Mouse (Mus musculus) embryonic facial prominence, embryonic 15.5 days (tissue): Measurements from ENCODE around the gene B4galt1. TPM values are rescaled to one million over a fixed set of nuclear protein-coding genes. Genes with fewer than 3 reads are reported as not detected.

Experiments
- ATAC-seq: fragments of 200-750 bp; cut with Nextera tagmentation; 2 replicates; pipeline ENCODE4 v1.8.0; 2017; ENCODE audit warnings: low read depth, moderate TSS enrichment; ENCODE audit not compliant: insufficient number of reproducible peaks, low FRiP score, low TSS enrichment
- H3K27ac ChIP-seq: fragments of 300-500 bp; sonication (generic); replicated peaks from 2 replicates; pipeline ENCODE4 v1.5.1; 2015; ENCODE audit warnings: mild to moderate bottlenecking, inconsistent platforms
- H3K27me3 ChIP-seq: fragments of 300-500 bp; sonication (generic); 2 replicates; pipeline ENCODE4 v1.6.1; 2015; ENCODE audit warnings: inconsistent platforms
- H3K36me3 ChIP-seq: fragments of 300-500 bp; sonication (generic); 2 replicates; pipeline ENCODE4 v1.6.1; 2015; ENCODE audit warnings: mild to moderate bottlenecking, inconsistent platforms
- H3K4me1 ChIP-seq: fragments of 300-500 bp; sonication (generic); 2 replicates; pipeline ENCODE4 v1.6.1; 2015; ENCODE audit warnings: inconsistent platforms
- H3K4me2 ChIP-seq: fragments of 300-500 bp; sonication (generic); replicated peaks from 2 replicates; pipeline ENCODE4 v1.6.1; 2015; ENCODE audit warnings: mild to moderate bottlenecking, inconsistent platforms
- H3K4me3 ChIP-seq: fragments of 300-500 bp; sonication (generic); replicated peaks from 2 replicates; pipeline ENCODE4 v1.5.1; 2015; ENCODE audit warnings: mild to moderate bottlenecking, inconsistent platforms
- H3K9ac ChIP-seq: fragments of 300-500 bp; sonication (generic); 2 replicates; pipeline ENCODE4 v1.6.1; 2015; ENCODE audit warnings: inconsistent platforms
- H3K9me3 ChIP-seq: fragments of 300-500 bp; sonication (generic); replicated peaks from 2 replicates; pipeline ENCODE4 v1.6.1; 2016; ENCODE audit warnings: inconsistent platforms
- WGBS: fragments of 180-500 bp; shearing (Covaris S2); methylation state at CpG from one replicate; pipeline ENCODE4 v1.1.7; 2015; 5-methylcytosine and 5-hydroxymethylcytosine counted together
- polyA plus RNA-seq: library from polyadenylated mRNA; unstranded; fragments of >200 nt; fragmentation: Nextera tagmentation; extraction: Ambion mirVana; gene quantifications from 2 replicates; pipeline ENCODE4 v1.2.1, GENCODE M21; 2015

The B4galt1 gene
- polyA plus RNA-seq, 1 experiment from 2014 or later = 59.7 TPM

DNA sequence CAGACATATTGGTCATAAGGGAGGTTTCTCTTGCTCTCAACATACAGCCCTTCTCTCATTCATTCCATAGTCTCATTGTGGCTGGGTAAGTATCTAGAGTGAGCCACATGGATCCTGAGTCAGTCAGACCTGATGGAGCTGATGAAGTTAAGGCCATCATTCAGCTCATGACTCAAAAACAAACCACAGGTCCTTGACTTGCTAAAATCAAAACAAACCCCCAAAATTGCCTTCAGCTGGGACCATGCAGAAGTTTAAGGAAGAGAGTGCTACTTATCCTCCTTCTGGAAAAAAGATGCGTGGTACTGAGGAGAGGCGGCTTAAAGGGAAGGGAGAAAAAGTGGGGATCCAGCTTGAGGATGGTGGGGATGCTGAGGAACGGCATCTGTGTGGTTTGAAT is 58.0 kb downstream of the B4galt1 start:
- no peaks in the 10 kb centered on the region for H3K4me1 ChIP-seq
- no peak overlapping the region for H3K4me2 ChIP-seq
- 90% methylated on average over 3 of the region's 3 CpGs for WGBS
- no peak overlapping the region for H3K4me3 ChIP-seq
- no peak overlapping the region for H3K27ac ChIP-seq
- no peak for ATAC-seq
- H3K36me3 ChIP-seq = no peaks in the 10 kb centered on the region
- no peaks in the 10 kb centered on the region for H3K9me3 ChIP-seq
- H3K27me3 ChIP-seq = no peaks in the 10 kb centered on the region
- no peak overlapping the region for H3K9ac ChIP-seq

DNA sequence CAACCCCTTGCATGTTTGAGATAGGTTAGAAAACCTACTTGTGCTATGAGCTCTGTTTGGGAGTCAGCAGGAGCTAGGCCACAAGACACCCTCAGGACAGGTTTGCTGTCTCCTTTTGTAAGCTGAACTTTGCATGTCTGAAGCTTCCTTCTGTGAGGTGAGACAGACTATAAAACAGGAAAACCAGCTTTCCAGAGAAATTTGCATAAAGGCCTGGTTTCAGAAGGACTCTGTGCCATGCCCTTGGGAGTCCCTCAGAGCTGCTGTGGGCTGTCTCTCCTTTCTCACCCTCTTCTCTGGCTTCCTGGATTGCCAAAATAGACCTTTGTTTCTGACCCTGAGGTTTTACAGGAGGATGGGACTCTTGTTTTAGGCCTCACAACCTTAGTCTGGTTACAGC is 59.5 kb downstream of the B4galt1 start:
- no peak for ATAC-seq
- no peaks in the 10 kb centered on the region for H3K4me1 ChIP-seq
- no peak overlapping the region for H3K4me3 ChIP-seq
- no peaks in the 10 kb centered on the region for H3K9me3 ChIP-seq
- H3K4me2 ChIP-seq = no peak overlapping the region
- no peaks in the 10 kb centered on the region for H3K27me3 ChIP-seq
- H3K27ac ChIP-seq = no peak overlapping the region
- H3K9ac ChIP-seq = no peak overlapping the region
- no peaks in the 10 kb centered on the region for H3K36me3 ChIP-seq

DNA sequence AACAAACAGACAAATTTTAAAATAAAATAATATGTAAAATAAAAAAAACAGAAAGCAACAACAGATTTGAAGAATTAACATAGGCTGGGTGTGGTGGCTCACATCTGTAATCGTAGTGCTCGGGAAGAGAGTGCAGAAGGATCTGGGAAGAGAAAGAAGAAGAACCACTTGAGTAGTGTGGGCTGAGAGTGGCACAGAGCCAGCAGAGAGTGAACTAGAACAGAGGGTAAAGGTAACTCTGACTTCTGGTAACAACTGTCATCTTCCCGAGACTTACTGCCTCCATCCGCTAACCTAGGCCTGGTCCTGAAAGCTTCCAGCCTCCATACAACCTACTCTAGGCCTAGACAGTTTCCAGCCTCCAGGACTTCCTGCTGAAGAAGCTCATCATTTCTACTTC is 62.6 kb downstream of the B4galt1 start:
- Histone ChIP-seq H3K9ac (no peak overlapping the region), H3K36me3 (no peaks in the 10 kb centered on the region), H3K27ac (no peak overlapping the region), H3K27me3 (no peaks in the 10 kb centered on the region), H3K9me3 (no peaks in the 10 kb centered on the region), H3K4me3 (no peak overlapping the region), H3K4me2 (no peak overlapping the region), H3K4me1 (no peaks in the 10 kb centered on the region)
- no peak for ATAC-seq
- 69% methylated on average over 4 of the region's 4 CpGs for WGBS

DNA sequence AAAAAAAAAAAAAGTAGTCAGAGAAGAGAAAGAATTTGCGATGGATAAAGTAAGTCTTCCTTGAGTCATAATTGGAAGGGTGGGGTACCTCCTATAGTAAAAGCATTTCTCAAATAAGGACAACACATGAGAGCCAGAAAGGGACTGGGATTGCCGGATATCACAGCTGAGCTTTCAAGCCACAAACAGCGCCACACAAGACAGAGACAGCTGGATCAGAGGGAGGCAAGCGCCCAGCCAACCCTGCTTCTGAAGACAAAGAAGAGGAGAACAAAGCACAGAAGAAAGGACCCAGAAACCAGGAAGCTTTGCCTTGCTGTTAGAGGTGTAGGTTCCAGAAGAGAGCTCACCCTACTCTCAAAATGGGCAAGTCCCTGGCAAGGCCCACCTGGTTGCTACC is 67.2 kb downstream of the B4galt1 start:
- H3K36me3 ChIP-seq = no peaks in the 10 kb centered on the region
- no peaks in the 10 kb centered on the region for H3K27me3 ChIP-seq
- ATAC-seq = no peak
- WGBS = 61% methylated on average over 4 of the region's 4 CpGs
- no peak overlapping the region for H3K9ac ChIP-seq
- no peak overlapping the region for H3K27ac ChIP-seq
- no peak overlapping the region for H3K4me3 ChIP-seq
- no peak overlapping the region for H3K4me2 ChIP-seq
- H3K4me1 ChIP-seq = peaks cover 7% of the 10 kb centered on the region
- H3K9me3 ChIP-seq = no peaks in the 10 kb centered on the region

DNA sequence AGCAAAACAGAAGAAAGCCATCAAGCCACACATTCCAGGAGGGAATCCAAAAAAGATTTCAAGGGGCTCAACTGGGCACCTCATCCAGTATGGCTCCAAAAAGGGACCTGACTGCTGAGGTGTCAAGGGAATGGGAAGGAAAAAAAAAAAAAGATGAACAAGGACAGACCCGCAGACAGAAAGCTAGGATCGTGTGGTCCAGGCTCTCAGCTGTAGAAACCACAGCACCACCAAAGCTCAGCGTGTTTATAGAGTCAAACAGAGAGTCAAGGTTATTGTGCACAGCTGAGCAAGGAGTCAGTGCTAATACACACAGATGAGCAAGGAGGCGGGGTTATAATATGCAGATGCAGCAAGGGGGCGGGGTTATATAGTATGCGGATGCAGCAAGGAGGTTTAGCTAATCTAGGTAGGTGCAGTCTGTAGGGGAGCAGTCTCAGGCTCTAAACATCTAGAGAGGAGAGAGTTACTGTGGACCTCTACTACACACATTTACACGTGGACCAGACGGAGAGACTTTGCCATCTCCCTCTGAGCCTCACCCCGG is 68.1 kb downstream of the B4galt1 start:
- no peak overlapping the region for H3K4me2 ChIP-seq
- no peaks in the 10 kb centered on the region for H3K27me3 ChIP-seq
- 71% methylated on average over 9 of the region's 9 CpGs for WGBS
- H3K4me1 ChIP-seq = peaks cover 14% of the 10 kb centered on the region
- no peaks in the 10 kb centered on the region for H3K9me3 ChIP-seq
- no peaks in the 10 kb centered on the region for H3K36me3 ChIP-seq
- H3K9ac ChIP-seq = no peak overlapping the region
- no peak overlapping the region for H3K27ac ChIP-seq
- H3K4me3 ChIP-seq = no peak overlapping the region
- no peak for ATAC-seq

DNA sequence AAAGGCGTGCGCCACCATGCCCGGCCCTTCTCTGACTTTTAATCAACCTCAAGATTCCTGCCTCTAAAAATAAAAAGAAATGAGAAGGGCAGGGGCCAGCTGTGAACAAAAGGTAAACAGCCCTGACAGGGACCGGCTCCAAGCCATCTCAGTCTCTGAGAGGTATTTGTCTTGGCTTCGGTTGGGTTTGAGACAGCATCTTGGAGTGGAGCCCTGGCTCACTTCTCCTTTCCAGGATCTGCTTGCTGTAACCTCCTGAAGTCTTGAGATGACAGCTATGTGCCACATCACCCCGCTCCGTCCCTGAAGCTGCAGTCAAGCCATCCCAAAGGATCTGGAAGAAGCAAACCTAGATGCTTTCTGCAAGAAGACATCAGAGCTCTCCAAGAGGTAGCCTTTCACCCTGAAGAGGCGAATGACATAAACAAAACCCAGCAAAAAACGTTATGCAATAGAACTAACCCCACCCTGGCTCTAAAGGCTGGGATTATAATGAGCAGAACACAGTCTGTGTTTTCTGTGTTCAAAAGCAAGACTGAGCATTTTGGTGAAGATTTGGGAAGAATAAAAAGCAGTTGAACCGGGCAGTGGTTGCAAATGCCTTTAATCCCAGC is 69.1 kb downstream of the B4galt1 start:
- no peak overlapping the region for H3K4me3 ChIP-seq
- H3K36me3 ChIP-seq = no peaks in the 10 kb centered on the region
- H3K9me3 ChIP-seq = no peaks in the 10 kb centered on the region
- H3K27me3 ChIP-seq = no peaks in the 10 kb centered on the region
- no peak overlapping the region for H3K4me2 ChIP-seq
- no peak overlapping the region for H3K27ac ChIP-seq
- peaks cover 14% of the 10 kb centered on the region for H3K4me1 ChIP-seq
- no peak for ATAC-seq
- 69% methylated on average over 10 of the region's 10 CpGs for WGBS
- H3K9ac ChIP-seq = no peak overlapping the region

DNA sequence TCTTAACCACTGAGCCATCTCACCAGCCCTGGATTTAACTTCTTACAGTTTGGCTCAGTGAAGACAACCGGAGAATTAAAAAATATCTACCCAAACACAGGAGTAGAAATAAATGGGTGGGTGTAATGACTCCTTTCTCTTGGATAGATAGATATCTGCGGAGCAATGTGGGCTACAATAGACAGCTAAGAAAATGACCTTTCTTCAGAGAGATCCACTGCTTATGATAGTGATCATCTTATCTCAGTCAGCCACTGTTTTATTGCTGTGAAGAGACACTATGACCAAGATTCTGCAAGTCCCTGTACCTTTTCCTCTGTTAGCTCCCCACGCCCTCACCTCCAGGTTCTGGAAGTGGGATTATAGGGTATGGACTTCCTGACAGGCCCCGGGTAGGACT is 70.8 kb downstream of the B4galt1 start:
- no peak for ATAC-seq
- 89% methylated on average over 4 of the region's 4 CpGs for WGBS
- Histone ChIP-seq H3K27me3 (no peaks in the 10 kb centered on the region), H3K9ac (no peak overlapping the region), H3K36me3 (no peaks in the 10 kb centered on the region), H3K9me3 (no peaks in the 10 kb centered on the region), H3K4me1 (peaks cover 18% of the 10 kb centered on the region), H3K27ac (no peak overlapping the region), H3K4me2 (no peak overlapping the region), H3K4me3 (no peak overlapping the region)

DNA sequence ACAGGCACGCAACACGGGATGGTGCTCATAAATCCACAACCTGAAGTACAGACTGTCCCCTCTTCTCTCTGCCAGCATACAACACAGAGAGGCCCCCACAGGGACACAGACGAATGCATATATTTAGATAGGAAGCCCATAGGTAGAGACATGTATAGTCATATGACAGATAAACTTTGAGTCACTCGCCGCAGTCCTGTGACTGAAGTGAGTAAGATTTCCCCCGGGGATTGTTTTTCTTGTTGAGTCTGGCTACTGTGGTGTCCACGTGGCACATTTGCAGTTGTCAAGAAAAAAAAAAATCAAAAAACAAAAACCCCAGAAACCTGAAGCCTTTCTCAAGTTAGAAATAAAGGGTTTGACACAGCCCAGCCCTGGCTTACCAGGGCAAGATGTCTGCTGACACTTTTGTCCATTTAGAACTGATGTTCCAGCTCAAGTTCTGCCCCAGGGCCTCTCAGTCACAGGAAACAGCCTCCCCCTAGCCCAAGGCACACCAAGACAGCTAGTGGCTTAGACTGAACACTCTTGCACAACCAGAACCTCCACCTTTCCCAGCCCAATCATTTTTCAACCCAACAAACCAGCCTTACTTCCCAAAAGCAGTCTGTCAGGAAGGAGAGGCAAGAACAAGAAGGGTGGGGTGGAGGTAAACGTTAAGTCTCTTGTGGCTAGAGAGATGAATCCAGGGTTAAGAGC is 71.9 kb downstream of the B4galt1 start:
- no peaks in the 10 kb centered on the region for H3K9me3 ChIP-seq
- ATAC-seq = no peak
- H3K27ac ChIP-seq = no peak overlapping the region
- H3K4me3 ChIP-seq = no peak overlapping the region
- no peaks in the 10 kb centered on the region for H3K27me3 ChIP-seq
- WGBS = 26% methylated on average over 8 of the region's 8 CpGs
- H3K4me2 ChIP-seq = no peak overlapping the region
- no peak overlapping the region for H3K9ac ChIP-seq
- H3K36me3 ChIP-seq = no peaks in the 10 kb centered on the region
- H3K4me1 ChIP-seq = peaks cover 18% of the 10 kb centered on the region

DNA sequence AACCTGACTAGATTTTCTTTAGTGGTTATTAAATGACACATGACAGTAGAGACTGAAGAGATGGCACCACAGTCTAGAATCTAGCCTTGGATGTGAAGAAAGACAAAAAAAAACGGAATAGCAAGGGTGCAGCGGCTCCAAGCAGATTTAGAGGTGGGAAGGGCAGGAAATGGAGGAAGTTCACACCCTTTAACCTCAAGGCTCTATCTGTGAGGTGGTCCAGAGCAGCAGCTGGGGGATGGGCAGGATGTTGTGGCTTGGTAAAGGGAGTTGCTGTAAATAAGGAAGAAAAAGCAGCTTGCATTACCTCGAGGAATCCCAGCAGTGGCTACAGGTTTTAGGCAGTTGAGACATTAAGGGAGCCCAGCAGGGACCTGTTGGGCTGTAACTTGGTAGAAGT is 72.7 kb downstream of the B4galt1 start:
- H3K9me3 ChIP-seq = no peaks in the 10 kb centered on the region
- H3K4me3 ChIP-seq = no peak overlapping the region
- H3K4me1 ChIP-seq = peaks cover 18% of the 10 kb centered on the region
- no peaks in the 10 kb centered on the region for H3K27me3 ChIP-seq
- no peak for ATAC-seq
- H3K9ac ChIP-seq = no peak overlapping the region
- no peak overlapping the region for H3K4me2 ChIP-seq
- no peaks in the 10 kb centered on the region for H3K36me3 ChIP-seq
- no peak overlapping the region for H3K27ac ChIP-seq
- 18% methylated on average over 3 of the region's 3 CpGs for WGBS

DNA sequence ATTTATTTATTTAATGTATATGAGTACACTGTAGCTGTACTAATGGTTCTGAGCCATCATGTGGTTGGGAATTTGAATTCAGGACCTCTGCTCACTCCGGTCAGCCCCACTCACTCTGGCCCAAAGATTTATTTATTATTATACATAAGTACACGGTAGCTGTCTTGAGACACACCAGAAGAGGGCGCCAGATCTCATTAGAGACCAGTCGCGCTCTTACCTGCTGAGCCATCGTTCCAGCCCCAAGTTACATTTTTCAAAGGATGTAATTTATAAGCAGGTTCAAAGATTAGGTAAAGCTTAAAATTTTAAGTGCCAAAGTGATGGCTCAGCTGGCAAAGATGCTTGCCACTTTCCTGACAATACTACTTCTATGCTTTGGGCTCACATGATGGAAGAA is 75.1 kb downstream of the B4galt1 start:
- ATAC-seq = no peak
- Histone ChIP-seq H3K4me1 (peaks cover 30% of the 10 kb centered on the region), H3K4me3 (no peak overlapping the region), H3K4me2 (no peak overlapping the region), H3K9ac (no peak overlapping the region), H3K9me3 (no peaks in the 10 kb centered on the region), H3K27me3 (no peaks in the 10 kb centered on the region), H3K36me3 (no peaks in the 10 kb centered on the region), H3K27ac (no peak overlapping the region)
- WGBS = 82% methylated on average over 6 of the region's 6 CpGs

DNA sequence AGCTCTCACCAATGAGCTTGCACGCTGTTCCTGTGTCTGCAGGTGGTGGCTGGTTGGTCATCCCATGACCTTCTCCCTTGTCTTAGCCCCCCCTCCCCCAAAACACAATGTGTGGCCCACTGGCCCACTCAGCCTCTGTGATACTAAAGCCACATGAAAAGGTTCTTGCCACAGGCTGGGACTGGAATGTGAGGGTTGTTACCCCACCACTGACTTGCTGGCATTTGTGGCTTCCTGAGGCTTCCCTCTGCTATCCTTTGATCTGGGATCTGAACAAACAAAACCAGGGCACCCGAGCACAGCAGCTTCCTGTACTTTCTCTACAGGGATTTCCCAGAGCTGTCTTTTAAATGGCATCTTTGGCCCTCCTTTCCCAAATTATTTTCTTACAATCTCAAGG is 76.7 kb downstream of the B4galt1 start:
- no peak overlapping the region for H3K9ac ChIP-seq
- WGBS = 21% methylated on average over 2 of the region's 2 CpGs
- no peak for ATAC-seq
- no peaks in the 10 kb centered on the region for H3K27me3 ChIP-seq
- H3K4me3 ChIP-seq = no peak overlapping the region
- peaks cover 34% of the 10 kb centered on the region for H3K4me1 ChIP-seq
- no peaks in the 10 kb centered on the region for H3K36me3 ChIP-seq
- no peak overlapping the region; the same call in 1 of the 2 replicates for H3K27ac ChIP-seq
- H3K9me3 ChIP-seq = no peaks in the 10 kb centered on the region
- no peak overlapping the region for H3K4me2 ChIP-seq

DNA sequence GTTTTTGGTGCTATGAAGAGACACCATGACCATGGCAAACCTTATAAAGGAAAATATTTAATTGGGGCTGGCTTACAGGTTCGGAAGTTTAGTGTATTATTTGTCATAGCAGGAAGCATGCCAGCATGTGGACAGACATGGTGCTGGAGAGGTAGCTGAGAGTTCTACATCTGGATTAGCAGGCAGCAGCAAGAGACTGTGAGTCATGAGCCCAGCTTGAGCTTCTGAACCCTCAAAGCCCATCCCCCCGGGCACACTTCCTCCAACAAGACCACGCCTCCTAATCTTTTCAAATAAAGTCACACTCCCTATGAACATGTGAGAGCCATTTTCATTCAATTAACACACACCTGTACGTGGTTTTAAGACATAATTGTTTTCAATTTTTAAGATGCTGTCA is 77.4 kb downstream of the B4galt1 start:
- no peak for ATAC-seq
- 56% methylated on average over 4 of the region's 4 CpGs for WGBS

More for the DNA sequence above, 77.4 kb downstream of the B4galt1 start:
- Histone ChIP-seq H3K4me3 (no peak overlapping the region), H3K27ac (no peak overlapping the region), H3K36me3 (no peaks in the 10 kb centered on the region), H3K4me2 (no peak overlapping the region), H3K4me1 (peaks cover 27% of the 10 kb centered on the region), H3K27me3 (no peaks in the 10 kb centered on the region), H3K9me3 (no peaks in the 10 kb centered on the region), H3K9ac (no peak overlapping the region)
